Mouse (Mus musculus) liver, postnatal 0 days (tissue): ENCODE measurements around the gene Fes. TPM values are rescaled to one million over a fixed set of nuclear protein-coding genes. Genes with fewer than 3 reads are reported as not detected.

Experiments
- ATAC-seq: fragments of 200-750 bp; cut with Nextera tagmentation; 2 replicates; pipeline ENCODE4 v1.8.0; 2017; ENCODE audit warnings: mild to moderate bottlenecking, moderate library complexity
- DNase-seq: peaks from one replicate; pipeline ENCODE4 v3.0.0-alpha.2; 2016
- H3K27ac ChIP-seq: fragments of 300-500 bp; sonication (generic); 2 replicates; pipeline ENCODE4 v1.5.1; 2014; ENCODE audit warnings: antibody characterized with exemption, moderate library complexity, mild to moderate bottlenecking, low read depth
- H3K27me3 ChIP-seq: fragments of 300-500 bp; sonication (generic); 2 replicates; pipeline ENCODE4 v1.6.1; 2014; ENCODE audit warnings: low read length, control low read depth, mixed read lengths; ENCODE audit not compliant: insufficient read depth
- H3K36me3 ChIP-seq: fragments of 300-500 bp; sonication (generic); replicated peaks from 2 replicates; pipeline ENCODE4 v1.6.1; 2014; ENCODE audit warnings: mild to moderate bottlenecking, control low read depth, low read length, moderate library complexity, mixed read lengths; ENCODE audit not compliant: insufficient read depth
- H3K4me1 ChIP-seq: fragments of 300-500 bp; sonication (generic); 2 replicates; pipeline ENCODE4 v1.6.1; 2014; ENCODE audit warnings: antibody characterized with exemption, mild to moderate bottlenecking, control low read depth; ENCODE audit not compliant: insufficient read depth
- H3K4me2 ChIP-seq: fragments of 300-500 bp; sonication (generic); 2 replicates; pipeline ENCODE4 v1.6.1; 2014; ENCODE audit warnings: low read depth, mild to moderate bottlenecking, low read length, moderate library complexity, mixed read lengths
- H3K4me3 ChIP-seq: fragments of 300-500 bp; sonication (generic); 2 replicates; pipeline ENCODE4 v1.5.1; 2014; ENCODE audit warnings: low read depth, low read length
- H3K9ac ChIP-seq: fragments of 300-500 bp; sonication (generic); replicated peaks from 2 replicates; pipeline ENCODE4 v1.6.1; 2014; ENCODE audit warnings: mild to moderate bottlenecking, moderate library complexity
- H3K9me3 ChIP-seq: fragments of 300-500 bp; sonication (generic); 2 replicates; pipeline ENCODE4 v1.6.1; 2016; ENCODE audit warnings: mild to moderate bottlenecking, control low read depth, low read length, mixed read lengths
- CTCF ChIP-seq: sonication (generic); IDR thresholded peaks from 2 replicates; pipeline ENCODE4 v1.5.1; 2016; ENCODE audit warnings: antibody characterized with exemption, low read depth
- EP300 ChIP-seq: IDR thresholded peaks from 2 replicates; pipeline ENCODE4 v1.6.1; 2016; ENCODE audit warnings: antibody characterized with exemption, low read depth, mild to moderate bottlenecking
- WGBS: fragments of 180-500 bp; shearing (Covaris S2); extraction: QIAGEN DNeasy Blood & Tissue Kit; methylation state at CpG from one replicate; pipeline ENCODE4 v1.1.7; 2014; ENCODE audit not compliant: insufficient replicate concordance; 5-methylcytosine and 5-hydroxymethylcytosine counted together
- polyA plus RNA-seq: library from polyadenylated mRNA; unstranded; fragments of >200 nt; fragmentation: Nextera tagmentation; extraction: Ambion mirVana; gene quantifications from 2 replicates; pipeline ENCODE4 v1.2.1, GENCODE M21; 2015

Fes gene
- polyA plus RNA-seq, 1 experiment from 2014 or later = 16.3 TPM

- Histone ChIP-seq H3K4me3 (no peak overlapping the region), H3K4me2 (no peak overlapping the region), H3K27ac (no peak overlapping the region), H3K36me3 (peaks cover 17% of the 10 kb centered on the region), H3K9ac (no peak overlapping the region), H3K27me3 (no peaks in the 10 kb centered on the region), H3K4me1 (peaks cover 8% of the 10 kb centered on the region; the same call in 1 of the 2 replicates), H3K9me3 (no peaks in the 10 kb centered on the region)
- no peak for TF ChIP-seq EP300
- TF ChIP-seq CTCF = no peak
- ATAC-seq = no peak
- 41% methylated on average over 2 of the region's 2 CpGs for WGBS
- no peak for DNase-seq
Measured at GRCm38 (mm10) chr7:80350808-80351207, 36.9 kb downstream of the Fes start.

GRCm38 (mm10) chr7:80347670-80348586, 39.8 kb downstream of the Fes start:
- Histone ChIP-seq H3K4me2 (no peak overlapping the region), H3K4me3 (no peak overlapping the region), H3K4me1 (peaks cover 16% of the 10 kb centered on the region), H3K9me3 (no peaks in the 10 kb centered on the region), H3K27ac (no peak overlapping the region), H3K27me3 (no peaks in the 10 kb centered on the region), H3K36me3 (peaks cover 11% of the 10 kb centered on the region), H3K9ac (no peak overlapping the region)
- no peak for ATAC-seq
- DNase-seq = no peak
- TF ChIP-seq CTCF (no peak), EP300 (no peak)
- 72% methylated on average over 13 of the region's 13 CpGs for WGBS

- 0 out of 2 replicates have a peak, but pooled peaks cover 7% of the 10 kb centered on the region for H3K36me3 ChIP-seq
- 49% methylated on average over 5 of the region's 5 CpGs for WGBS
- no peak overlapping the region for H3K4me2 ChIP-seq
- no peak; the same call in 1 of the 2 replicates for ATAC-seq
- peaks cover 21% of the 10 kb centered on the region for H3K4me1 ChIP-seq
- DNase-seq = no peak
- no peak overlapping the region for H3K4me3 ChIP-seq
- TF ChIP-seq CTCF = no peak
- no peak for TF ChIP-seq EP300
- H3K9me3 ChIP-seq = no peaks in the 10 kb centered on the region
- no peak overlapping the region for H3K9ac ChIP-seq
- no peak overlapping the region for H3K27ac ChIP-seq
- H3K27me3 ChIP-seq = no peaks in the 10 kb centered on the region
Measured at GRCm38 (mm10) chr7:80346830-80347229, 40.9 kb downstream of the Fes start.

GRCm38 (mm10) chr7:80346173-80346572, 41.6 kb downstream of the Fes start:
- Histone ChIP-seq H3K36me3 (0 out of 2 replicates have a peak, but pooled peaks cover 2% of the 10 kb centered on the region), H3K4me3 (no peak overlapping the region), H3K9ac (no peak overlapping the region), H3K9me3 (no peaks in the 10 kb centered on the region), H3K4me1 (peaks cover 22% of the 10 kb centered on the region), H3K27me3 (no peaks in the 10 kb centered on the region), H3K4me2 (no peak overlapping the region), H3K27ac (no peak overlapping the region)
- ATAC-seq (no peak), DNase-seq (no peak)
- WGBS = 84% methylated on average over 9 of the region's 9 CpGs
- no peak for TF ChIP-seq EP300
- no peak for TF ChIP-seq CTCF

GRCm38 (mm10) chr7:80343270-80344018, 44.3 kb downstream of the Fes start:
- peak overlapping the region; percentile 56; the same call in 1 of the 2 replicates for H3K27ac ChIP-seq

GRCm38 (mm10) chr7:80342858-80343257, 44.9 kb downstream of the Fes start, which contains the start of gene Hddc3:
Hddc3 (plus strand) TSS chr7:80343104.
- Histone ChIP-seq H3K9me3 (no peaks in the 10 kb centered on the region), H3K9ac (peak within 1 kb of the TSS; percentile 81), H3K4me3 (peak within 1 kb of the TSS; percentile 61), H3K27ac (peak within 1 kb of the TSS; percentile 56; the same call in 1 of the 2 replicates), H3K36me3 (no peaks in the 10 kb centered on the region), H3K4me2 (peak within 1 kb of the TSS; percentile 95), H3K4me1 (peaks cover 35% of the 10 kb centered on the region), H3K27me3 (no peaks in the 10 kb centered on the region)
- 1% methylated on average over 25 of the region's 25 CpGs for WGBS
- TF ChIP-seq EP300 (no peak), CTCF (peak; percentile 87)
- ATAC-seq = peak; percentile 46
- DNase-seq = peak; percentile 94

More at GRCm38 (mm10) chr7:80343270-80344018, 44.3 kb downstream of the Fes start:
- H3K4me3 ChIP-seq = peak overlapping the region; percentile 61
- H3K27me3 ChIP-seq = no peaks in the 10 kb centered on the region
- H3K4me2 ChIP-seq = peak overlapping the region; percentile 95
- no peak for DNase-seq
- 24% methylated on average over 19 of the region's 19 CpGs for WGBS
- H3K36me3 ChIP-seq = no peaks in the 10 kb centered on the region
- TF ChIP-seq EP300 (no peak), CTCF (no peak)
- no peaks in the 10 kb centered on the region for H3K9me3 ChIP-seq
- ATAC-seq = no peak
- peak overlapping the region; percentile 81 for H3K9ac ChIP-seq
- H3K4me1 ChIP-seq = peaks cover 35% of the 10 kb centered on the region
